Mouse (Mus musculus) embryonic facial prominence, embryonic 13.5 days (tissue): ENCODE measurements around the gene Calm4. TPM values are rescaled to one million over a fixed set of nuclear protein-coding genes. Genes with fewer than 3 reads are reported as not detected.

Experiments
- polyA plus RNA-seq: library from polyadenylated mRNA; unstranded; fragments of >200 nt; fragmentation: Nextera tagmentation; extraction: Ambion mirVana; gene quantifications from 2 replicates; pipeline ENCODE4 v1.2.1, GENCODE M21; 2015

Calm4 gene
- polyA plus RNA-seq, 1 experiment from 2014 or later: 4.7 TPM

Other genes with a start within 250 kb of the Calm4 start
- 23.4 and 25.0 TPM in 2 replicates for gene Fam208b, start 226.6 kb upstream of the Calm4 start, polyA plus RNA-seq
- 9.5 and 11.2 TPM in 2 replicates for gene Asb13, start 203.7 kb upstream of the Calm4 start, polyA plus RNA-seq
- 2.6 and 3.3 TPM in 2 replicates for gene Calml3, start 33.4 kb upstream of the Calm4 start, polyA plus RNA-seq
- gene Calm5, start 16.4 kb downstream of the Calm4 start, polyA plus RNA-seq: not detected in 2 replicates
- 137 and 173 TPM in 2 replicates for gene Net1, start 80.5 kb downstream of the Calm4 start, polyA plus RNA-seq
- gene Tubal3, start 80.5 kb downstream of the Calm4 start, polyA plus RNA-seq: 0.14 TPM in 1 of 2 replicates, not detected in the other
- not detected in 2 replicates for gene Ucn3, start 107.6 kb downstream of the Calm4 start, polyA plus RNA-seq
- 1.1 and 1.3 TPM in 2 replicates for gene Akr1c14, start 211.3 kb downstream of the Calm4 start, polyA plus RNA-seq